Mouse (Mus musculus) liver, adult (tissue): Measurements from ENCODE around the gene Sec22c.

ENCODE experiments used
- GATA4 ChIP-seq: IDR thresholded peaks from 2 replicates; pipeline ENCODE4 v1.6.1; 2014; ENCODE audit warnings: mild to moderate bottlenecking, low read length; ENCODE audit not compliant: insufficient replicate concordance

Sec22c gene

GRCm38 (mm10) chr9:121704646-121705625 is at the start of gene Sec22c:
Sec22c (minus strand) TSS chr9:121705490.
- TF ChIP-seq GATA4: no peak

- no peak for TF ChIP-seq GATA4
Measured at GRCm38 (mm10) chr9:121754624-121755023, 49.3 kb upstream of the Sec22c start.

GRCm38 (mm10) chr9:121752774-121753173 is 47.5 kb upstream of the Sec22c start:
- TF ChIP-seq GATA4: no peak

- TF ChIP-seq GATA4: no peak
Measured at GRCm38 (mm10) chr9:121744051-121744450, 38.8 kb upstream of the Sec22c start.

- TF ChIP-seq GATA4: no peak
Measured at GRCm38 (mm10) chr9:121741168-121741567, 35.9 kb upstream of the Sec22c start.

- no peak for TF ChIP-seq GATA4
Measured at GRCm38 (mm10) chr9:121740490-121740889, 35.2 kb upstream of the Sec22c start.

GRCm38 (mm10) chr9:121719347-121720331 is 14.3 kb upstream of the Sec22c start:
- TF ChIP-seq GATA4: no peak

- no peak for TF ChIP-seq GATA4
Measured at GRCm38 (mm10) chr9:121718792-121719318, 13.6 kb upstream of the Sec22c start, which contains the start of gene Nktr. Nktr (plus strand) TSS chr9:121719169.

GRCm38 (mm10) chr9:121718070-121718705 is 12.9 kb upstream of the Sec22c start:
- TF ChIP-seq GATA4: no peak

- no peak for TF ChIP-seq GATA4
Measured at GRCm38 (mm10) chr9:121717048-121717447, 11.8 kb upstream of the Sec22c start.

- TF ChIP-seq GATA4: no peak
Measured at GRCm38 (mm10) chr9:121710584-121710975, 5.3 kb upstream of the Sec22c start.

- no peak for TF ChIP-seq GATA4
Measured at GRCm38 (mm10) chr9:121709898-121710583, 4.8 kb upstream of the Sec22c start, which contains the start of gene Ss18l2. Ss18l2 (plus strand) TSS chr9:121710329.

- no peak for TF ChIP-seq GATA4
Measured at GRCm38 (mm10) chr9:121708506-121709486, 3.5 kb upstream of the Sec22c start.
